Mouse (Mus musculus) embryo, embryonic 9.5 days (tissue): ENCODE data around the gene Gm14851.
"Not testable (repeated sequence)": the region's sequence is repeated elsewhere in the genome, so short reads cannot be mapped to it uniquely, and the experiment has no call there.

Source experiments
- DNase-seq: peaks from one replicate; pipeline ENCODE4 v3.0.0-alpha.2; 2017; ENCODE audit errors: extremely low spot score

The Gm14851 gene

GRCm38 (mm10) chr8:21095950-21096349 is at the start of gene Gm14851:
Gm14851 (minus strand) TSS chr8:21096050.
- DNase-seq, result not testable (repeated sequence)

DNA sequence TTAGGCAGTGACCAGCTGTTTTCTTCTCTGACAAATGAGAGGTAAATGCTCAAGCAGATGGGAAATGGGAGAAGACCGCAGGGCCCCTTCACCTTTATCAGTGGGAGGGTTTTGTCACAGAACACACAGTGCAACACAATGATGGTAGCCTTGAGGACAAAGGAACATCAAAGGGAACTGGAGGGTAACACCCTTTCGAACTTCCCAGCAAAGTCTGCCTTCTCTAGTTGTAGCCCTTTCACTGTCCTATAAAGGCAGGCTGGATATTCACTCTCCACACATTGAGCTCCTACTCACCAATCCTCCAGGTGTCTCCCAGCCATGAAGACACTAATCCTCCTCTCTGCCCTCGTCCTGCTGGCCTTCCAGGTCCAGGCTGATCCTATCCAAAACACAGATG is 38.5 kb upstream of the Gm14851 start, which contains the start of gene Defa30:
Gene Defa30, plus strand, starts transcription at position 301 of the 400 bp plus-strand sequence.
- DNase-seq, result not testable (repeated sequence)

- no peak for DNase-seq
Measured at GRCm38 (mm10) chr8:21093106-21093505, 2.7 kb downstream of the Gm14851 start.

DNA sequence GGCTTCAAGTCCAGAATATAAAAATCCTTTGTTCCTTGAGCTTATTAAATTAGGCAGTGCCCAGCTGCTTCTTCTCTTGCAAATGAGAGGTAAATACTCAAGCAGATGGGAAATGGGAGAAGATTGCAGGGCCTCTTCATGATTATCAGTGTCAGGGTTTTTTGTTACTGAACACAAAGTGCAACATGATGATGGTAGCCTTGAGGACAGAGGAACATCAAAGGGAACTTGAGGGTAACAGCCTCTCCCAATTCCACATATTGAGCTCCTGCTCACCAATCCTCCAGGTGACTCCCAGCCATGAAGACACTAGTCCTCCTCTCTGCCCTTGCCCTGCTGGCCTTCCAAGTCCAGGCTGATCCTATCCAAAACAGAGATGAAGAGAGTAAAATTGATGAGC is 11.7 kb downstream of the Gm14851 start, which contains the start of gene Defa25:
Gene Defa25, plus strand, starts transcription at position 301 of the 400 bp plus-strand sequence.
- DNase-seq, result not testable (repeated sequence)

DNA sequence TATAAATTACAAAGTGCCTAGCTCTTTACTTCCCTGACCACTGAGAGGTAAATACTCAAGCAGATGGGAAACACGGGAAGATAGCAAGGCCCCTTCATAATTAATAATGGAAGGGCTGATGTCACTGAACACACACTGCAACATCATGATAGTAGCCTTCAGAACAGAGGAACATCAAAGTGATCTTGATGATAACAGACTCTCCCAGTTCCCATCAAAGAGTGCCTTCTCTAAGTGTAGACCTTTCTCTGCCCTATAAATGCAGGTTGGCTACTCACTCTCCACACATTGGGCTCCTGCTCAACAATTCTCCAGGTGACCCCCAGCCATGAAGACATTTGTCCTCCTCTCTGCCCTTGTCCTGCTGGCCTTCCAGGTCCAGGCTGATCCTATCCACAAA is 31.1 kb downstream of the Gm14851 start, which contains the start of gene Defa35:
Gene Defa35, plus strand, starts transcription at position 301 of the 400 bp plus-strand sequence.
- not testable (repeated sequence) for DNase-seq

DNA sequence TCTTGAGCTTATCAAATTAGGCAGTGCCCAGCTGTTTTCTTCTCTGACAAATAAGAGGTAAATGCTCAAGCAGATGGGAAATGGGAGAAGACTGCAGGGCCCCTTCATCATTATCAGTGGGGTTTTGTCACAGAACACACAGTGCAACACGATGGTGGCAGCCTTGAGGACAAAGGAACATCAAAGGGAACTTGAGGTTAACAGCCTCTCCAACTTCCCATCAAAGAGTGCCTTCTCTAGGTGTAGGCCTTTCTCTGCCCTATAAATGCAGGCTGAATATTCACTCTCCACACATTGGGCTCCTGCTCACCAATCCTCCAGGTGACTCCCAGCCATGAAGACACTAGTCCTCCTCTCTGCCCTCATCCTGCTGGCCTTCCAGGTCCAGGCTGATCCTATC is 41.1 kb downstream of the Gm14851 start, which contains the start of gene Defa23:
Gene Defa23, plus strand, starts transcription at position 301 of the 400 bp plus-strand sequence.
- not testable (repeated sequence) for DNase-seq
